Mouse (Mus musculus) liver, adult (tissue): ENCODE measurements around the gene Cbfa2t2.

Experiments used
- GATA4 ChIP-seq: IDR thresholded peaks from 2 replicates; pipeline ENCODE4 v1.6.1; 2014; ENCODE audit warnings: mild to moderate bottlenecking, low read length; ENCODE audit not compliant: insufficient replicate concordance

Gene Cbfa2t2

DNA sequence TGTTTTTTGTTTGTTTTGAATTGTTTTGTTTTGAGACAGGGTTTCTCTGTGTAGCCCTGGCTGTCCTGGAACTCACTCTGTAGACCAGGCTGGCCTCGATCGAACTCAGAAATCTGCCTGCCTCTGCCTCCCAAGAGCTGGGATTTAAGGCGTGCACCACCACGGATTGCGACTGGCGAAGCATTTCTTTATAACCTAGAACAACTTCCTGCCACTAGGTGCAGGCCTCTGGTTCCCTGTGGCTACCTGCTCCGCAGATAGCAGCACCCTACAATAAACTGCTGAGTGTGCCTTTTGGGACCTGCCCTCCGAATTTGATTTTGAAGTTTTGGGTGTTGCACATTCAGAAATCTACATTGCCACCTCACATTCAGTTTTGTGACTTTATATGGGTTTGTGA is 11.5 kb downstream of the Cbfa2t2 start:
- TF ChIP-seq GATA4: no peak

DNA sequence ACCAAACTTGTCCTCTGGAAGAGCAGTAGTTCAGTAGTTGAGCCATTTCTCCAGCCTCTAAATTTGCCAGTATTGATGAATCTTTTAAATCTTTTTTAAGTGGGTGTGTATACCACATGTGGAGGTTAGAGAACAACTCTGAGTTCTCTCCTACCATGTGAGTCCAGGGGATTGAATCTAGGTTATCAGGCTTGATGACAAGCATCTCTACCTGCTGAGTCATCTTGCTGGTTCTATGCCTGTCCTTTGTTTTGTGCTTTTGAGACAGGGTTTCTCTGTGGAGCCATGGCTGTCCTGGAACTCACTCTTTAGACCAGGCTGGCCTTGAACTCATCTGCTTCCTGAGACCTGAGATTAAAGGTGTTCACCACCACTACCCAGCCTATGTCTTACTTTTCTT is 12.4 kb downstream of the Cbfa2t2 start:
- TF ChIP-seq GATA4: no peak

DNA sequence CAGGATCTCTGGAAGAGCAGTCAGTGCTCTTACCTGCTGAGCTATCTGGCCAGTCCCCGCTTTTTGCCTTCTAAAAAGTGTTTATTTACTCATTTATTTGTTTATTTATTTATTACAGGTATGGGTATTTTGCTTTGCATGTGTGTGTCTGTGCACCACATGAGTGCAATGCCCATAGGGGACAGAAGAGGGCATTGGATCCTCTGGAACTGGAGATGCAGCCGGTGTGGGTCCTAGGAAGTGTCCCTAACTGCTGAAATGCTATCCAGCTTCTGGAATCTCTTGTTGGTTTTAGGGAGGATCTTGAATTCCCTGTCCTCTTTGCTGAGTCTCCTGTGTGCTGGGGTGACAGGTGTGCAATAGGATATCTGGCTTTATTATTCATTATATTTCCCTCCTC is 16.7 kb downstream of the Cbfa2t2 start:
- no peak for TF ChIP-seq GATA4

DNA sequence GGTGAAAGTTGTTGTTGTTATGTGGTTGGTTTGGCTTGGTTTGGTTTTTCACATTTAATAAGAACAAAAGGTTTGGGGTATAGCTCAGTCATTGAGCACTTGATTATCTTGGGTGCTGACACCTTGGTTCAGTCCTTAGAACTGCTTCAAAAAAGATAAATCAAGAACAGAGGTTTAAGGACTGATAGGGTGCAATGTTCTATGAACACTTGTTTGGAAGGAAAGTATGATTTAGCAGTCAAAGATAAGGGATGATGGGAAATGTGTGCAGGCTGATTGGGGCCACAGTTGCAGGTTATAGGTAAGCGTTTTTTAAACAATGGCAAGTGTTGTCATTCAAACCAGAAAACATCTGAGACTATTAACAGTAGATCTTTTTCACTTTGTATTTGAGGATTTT is 17.8 kb downstream of the Cbfa2t2 start:
- no peak for TF ChIP-seq GATA4

DNA sequence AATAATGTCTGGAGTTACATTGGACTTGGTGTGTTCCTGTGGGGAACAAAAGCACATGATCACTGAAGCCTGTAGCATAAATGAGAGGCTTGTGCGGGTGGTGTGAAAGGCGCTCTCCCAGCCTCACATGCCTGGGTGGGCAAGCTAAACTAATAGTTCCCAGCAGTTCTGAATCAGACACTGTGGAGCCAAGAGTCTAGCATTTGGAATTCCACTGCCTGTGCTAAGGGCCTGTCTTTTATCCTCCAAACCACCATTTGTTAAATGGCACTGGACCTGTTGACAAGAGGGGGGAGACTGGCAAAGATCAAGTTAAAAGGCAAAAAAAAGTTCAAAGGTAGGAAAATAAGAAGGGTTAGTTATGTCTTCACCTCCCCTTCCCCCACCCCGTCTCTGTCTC is 18.3 kb downstream of the Cbfa2t2 start:
- no peak for TF ChIP-seq GATA4

DNA sequence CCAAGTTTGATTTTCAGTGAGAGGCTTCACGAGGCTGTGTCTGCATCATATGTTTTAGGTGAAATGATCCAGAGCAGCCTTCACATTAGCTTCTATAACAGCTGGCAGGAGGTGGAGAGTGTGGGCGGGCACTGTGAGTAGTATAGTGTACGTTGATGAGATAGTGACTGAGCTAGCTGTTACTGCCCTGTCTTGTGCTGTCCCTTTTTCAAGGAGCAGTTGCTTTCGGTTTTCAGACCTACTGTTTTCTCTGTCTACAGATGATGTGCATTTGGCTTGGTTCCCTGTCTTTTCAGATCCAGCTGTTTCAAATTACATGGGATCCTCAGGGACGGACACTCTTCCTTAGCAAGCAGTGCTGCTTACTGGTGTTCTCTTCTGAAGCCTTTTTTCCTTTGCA is 19.5 kb downstream of the Cbfa2t2 start:
- no peak for TF ChIP-seq GATA4

DNA sequence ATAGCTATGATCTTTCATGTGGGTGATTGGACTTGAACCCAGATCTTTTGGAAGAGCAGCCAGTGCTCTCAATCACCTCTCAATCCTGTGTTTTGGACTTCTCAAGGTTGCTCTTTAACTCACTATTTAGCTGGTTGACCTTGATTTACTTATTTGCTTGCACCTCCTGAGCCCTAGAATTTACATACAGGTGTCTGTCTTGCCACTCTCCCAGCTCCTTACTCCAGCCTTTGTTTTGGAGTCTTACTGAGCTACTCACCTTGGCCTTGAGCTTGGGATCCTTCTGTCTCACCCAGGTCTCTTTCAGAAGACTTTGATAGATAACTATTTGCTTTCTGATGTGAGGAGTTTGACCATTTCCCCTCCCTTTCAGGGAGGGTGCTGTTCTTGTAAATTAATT is 20.3 kb downstream of the Cbfa2t2 start:
- TF ChIP-seq GATA4: no peak

DNA sequence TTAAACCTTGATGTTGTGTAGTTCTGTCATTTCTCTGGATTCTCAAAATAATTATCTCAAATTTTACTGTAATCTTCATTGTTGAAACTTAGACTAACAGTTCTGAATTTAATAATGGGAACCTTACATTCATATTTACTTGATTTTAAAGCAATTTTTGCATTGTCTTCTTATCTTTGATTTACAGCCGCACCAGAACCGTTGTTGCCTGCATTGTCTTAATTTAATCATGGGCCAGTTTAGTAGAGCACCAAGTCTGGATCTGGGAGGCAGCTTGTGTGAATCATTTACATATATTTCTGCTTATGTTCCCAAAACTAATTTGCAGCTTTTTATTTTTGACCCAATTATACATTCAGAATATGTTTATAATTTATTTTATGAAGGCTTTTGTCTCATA is 23.0 kb downstream of the Cbfa2t2 start:
- no peak for TF ChIP-seq GATA4

DNA sequence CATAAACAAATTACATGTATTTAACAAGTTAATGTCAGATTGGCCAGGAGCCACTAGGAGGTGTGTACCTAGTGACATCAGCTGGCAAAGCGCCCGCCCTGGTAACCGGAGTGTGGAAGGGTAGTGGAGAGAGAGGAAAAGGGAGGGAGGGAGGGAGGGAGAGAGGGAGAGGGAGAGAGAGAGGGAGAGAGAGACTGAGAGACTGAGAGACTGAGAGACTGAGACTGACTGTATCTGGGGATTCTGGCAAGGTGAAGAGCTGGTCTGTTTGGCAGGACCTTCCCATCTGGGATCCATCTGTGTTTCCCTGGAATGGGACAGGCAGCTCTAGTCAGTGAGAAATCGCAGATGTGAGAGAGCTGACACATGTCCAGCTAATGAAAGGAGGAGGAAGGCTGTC is 23.6 kb downstream of the Cbfa2t2 start:
- TF ChIP-seq GATA4: no peak

DNA sequence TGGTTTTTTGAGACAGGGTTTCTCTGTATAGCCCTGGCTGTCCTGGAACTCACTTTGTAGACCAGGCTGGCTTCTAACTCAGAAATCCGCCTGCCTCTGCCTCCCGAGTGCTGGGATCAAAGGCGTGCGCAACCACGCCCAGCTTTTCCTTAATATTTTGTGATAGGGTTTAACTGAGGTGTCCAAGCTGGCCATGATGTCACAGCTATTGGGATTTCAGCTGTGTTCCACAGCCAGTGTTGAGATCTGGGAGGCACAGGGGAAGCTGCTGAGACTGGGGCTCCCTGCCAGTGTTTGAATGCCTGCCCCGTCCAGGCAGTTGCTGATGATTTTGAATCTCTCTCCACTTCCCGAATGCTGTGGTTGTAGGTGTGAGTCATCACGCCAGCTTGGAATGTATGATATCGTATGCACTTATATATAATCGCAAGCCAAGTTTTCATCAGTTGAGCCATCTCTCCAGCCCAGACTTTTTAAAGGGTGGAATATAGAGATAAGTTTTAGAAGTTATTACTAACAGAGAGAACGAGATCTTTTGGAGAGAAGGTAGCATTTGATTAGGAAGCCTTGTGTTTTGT is 27.4 kb downstream of the Cbfa2t2 start:
- TF ChIP-seq GATA4: no peak

DNA sequence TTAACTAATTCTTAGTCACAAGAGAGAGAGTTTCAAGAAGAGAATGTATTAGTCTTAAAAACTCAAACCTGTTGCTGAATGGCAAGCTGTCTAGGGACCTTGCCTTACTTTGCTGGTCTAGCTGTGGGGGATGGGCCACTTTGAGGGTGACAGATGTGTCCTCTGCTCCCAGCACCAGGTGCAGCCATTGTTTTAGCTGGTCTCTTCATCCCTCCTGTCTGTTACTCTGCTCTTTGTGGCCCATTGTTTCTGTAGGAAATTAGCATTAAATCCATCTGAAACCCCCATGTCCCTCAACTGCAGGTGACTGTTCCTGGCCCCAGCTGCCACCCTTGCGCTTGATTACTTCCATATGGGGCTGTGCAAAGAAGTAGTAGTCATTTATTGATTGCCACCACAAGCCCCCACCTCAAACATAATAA is 29.6 kb downstream of the Cbfa2t2 start:
- no peak for TF ChIP-seq GATA4

DNA sequence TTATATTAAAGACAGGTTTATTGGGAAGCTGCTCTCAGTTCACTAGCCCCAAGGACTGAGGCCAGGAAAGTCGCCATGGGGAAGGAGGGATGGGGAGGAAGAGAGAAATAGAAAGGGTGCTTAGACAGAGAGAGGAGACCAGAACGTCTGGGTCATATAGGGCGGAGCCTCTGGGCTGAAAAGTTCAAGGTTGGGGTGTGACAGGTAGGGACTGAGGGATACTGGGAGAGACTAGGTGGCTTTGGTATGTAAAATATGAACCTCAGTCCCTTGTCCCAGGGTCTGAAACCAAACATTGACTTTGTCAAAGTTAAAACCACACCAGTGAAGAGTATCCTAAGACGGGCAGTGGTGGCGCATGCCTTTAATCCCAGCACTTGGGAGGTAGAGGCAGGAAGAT is 30.9 kb downstream of the Cbfa2t2 start:
- no peak for TF ChIP-seq GATA4

DNA sequence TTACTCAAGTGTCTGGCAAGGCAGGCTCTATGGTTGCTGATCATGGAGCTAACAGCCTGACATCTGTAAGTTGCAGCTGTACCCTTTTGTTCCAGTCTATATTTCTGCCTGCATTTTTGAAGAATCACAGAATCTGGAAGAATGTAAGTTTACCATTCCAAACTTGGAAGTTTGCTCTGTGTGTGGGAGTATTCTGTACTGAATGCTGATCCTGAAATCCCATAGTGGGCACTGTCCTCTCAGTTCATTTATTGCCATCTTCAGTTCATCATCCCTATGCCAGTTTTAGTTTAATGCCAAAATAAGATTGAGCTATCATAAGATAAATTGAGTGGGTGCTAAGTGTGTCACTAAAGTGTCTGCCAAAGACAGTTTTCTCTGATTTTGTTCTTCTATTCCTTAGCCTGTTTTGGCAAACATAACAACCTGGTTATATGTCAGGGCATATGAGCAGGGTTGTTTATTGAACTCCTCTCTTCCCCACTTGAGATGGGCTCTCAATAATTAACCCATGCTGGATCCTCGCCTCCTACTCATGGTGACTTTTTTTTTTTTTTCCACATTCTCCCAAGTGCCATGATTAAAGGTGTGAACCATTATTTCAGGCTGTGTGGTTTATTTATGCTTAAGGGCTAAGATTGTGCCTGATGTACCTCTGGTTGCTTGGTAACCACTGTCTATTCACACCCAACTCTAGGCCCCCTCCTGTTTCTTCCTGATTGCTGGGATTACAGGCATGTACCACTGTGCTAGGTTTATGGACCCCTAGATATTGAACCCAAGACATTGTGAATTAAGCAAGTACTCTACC is 38.2 kb downstream of the Cbfa2t2 start:
- TF ChIP-seq GATA4: no peak

DNA sequence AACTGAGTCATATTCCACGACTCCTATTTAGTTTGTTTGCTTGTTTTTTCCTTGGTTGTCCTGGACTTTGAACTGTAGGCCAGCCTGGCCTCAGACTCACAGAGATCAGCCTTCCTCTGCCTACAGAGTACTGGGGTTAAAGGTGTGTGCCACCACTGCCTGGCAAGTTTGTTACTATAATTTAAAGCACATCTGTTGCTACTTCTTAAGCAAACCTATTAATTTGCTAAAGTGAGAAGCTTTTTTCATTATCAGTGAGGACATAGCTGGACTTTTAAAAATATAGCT is 38.7 kb downstream of the Cbfa2t2 start:
- TF ChIP-seq GATA4: no peak

DNA sequence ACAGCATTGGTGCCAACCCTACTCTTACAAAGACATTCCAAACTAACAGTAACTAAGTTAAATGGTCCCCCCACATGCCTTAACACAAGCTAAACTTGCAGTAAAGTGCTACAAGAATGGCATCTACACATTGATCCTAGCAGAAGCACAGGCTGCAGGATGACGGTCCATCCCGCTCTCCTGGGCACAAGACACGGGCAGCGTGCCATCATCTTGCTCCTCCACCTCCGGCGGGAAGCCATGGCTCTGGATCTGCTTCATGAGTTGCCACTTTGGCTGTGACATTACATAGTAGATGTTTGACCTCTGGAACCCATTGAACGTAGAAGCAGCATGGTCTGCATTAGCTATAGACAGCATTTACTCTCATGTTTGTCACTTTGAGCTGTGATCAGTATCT is 39.6 kb downstream of the Cbfa2t2 start:
- no peak for TF ChIP-seq GATA4

DNA sequence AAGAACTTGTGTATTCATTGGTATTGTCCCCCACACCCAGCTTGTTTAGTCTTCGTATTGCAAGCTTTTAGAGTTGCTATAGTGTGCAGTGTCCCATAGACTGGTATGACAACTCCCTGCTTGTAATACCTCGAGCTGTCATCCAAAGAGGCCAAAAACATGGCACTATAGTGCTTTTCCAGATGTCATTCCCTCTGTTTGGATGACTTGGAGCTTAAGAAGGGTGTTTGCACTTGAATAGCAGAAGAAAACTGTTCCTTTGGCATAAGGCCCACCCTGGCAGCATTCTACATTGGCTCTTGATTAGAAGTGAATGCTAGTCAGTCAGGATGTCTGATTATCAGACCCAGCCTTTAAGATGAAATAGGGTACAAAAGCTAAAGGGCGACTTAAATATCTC is 40.7 kb downstream of the Cbfa2t2 start:
- TF ChIP-seq GATA4: no peak

DNA sequence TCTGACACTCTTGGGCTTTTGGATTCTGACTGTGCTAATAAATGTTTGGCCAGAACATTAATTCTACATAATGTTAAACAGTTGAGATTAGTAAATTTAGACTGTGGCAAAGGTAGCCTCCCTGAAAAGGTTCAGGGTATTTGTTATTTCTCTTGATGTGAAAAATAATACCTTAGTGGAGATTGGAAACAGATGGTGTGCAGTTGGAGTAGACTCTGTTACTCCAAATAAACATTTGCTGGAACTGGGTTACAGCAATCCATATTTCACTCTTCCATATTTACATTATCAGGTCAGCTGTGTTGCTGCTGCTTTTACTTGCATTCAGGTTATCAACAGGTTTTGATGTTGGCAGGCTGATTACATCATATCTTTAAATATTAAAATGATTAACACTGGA is 55.5 kb downstream of the Cbfa2t2 start:
- no peak for TF ChIP-seq GATA4
